Mouse (Mus musculus) limb, embryonic 10.5 days (tissue): ENCODE measurements at regions not wholly inside any gene's neighbourhood (a gene's known extent, or its start where the extent isn't known, plus 50 kb on each side); places are given as distances from the start of the nearest gene placed in this dataset.
"Not testable (repeated sequence)": the region's sequence is repeated elsewhere in the genome, so short reads cannot be mapped to it uniquely, and the experiment has no call there.

Experiments
- DNase-seq: peaks from one replicate; pipeline ENCODE4 v3.0.0-alpha.2; 2017; ENCODE audit warnings: low spot score
- H3K27ac ChIP-seq: fragments of 300-500 bp; sonication (generic); 2 replicates; pipeline ENCODE4 v1.5.1; 2016; ENCODE audit warnings: mild to moderate bottlenecking
- H3K27me3 ChIP-seq: fragments of 300-500 bp; sonication (generic); 2 replicates; pipeline ENCODE4 v1.6.1; 2016; ENCODE audit warnings: low read depth, mild to moderate bottlenecking; ENCODE audit not compliant: poor library complexity, severe bottlenecking
- H3K36me3 ChIP-seq: fragments of 300-500 bp; sonication (generic); 2 replicates; pipeline ENCODE4 v1.6.1; 2016; ENCODE audit warnings: mild to moderate bottlenecking, moderate library complexity
- H3K4me1 ChIP-seq: fragments of 300-500 bp; sonication (generic); 2 replicates; pipeline ENCODE4 v1.6.1; 2016
- H3K4me3 ChIP-seq: fragments of 300-500 bp; sonication (generic); 2 replicates; pipeline ENCODE4 v1.5.1; 2016; ENCODE audit warnings: mild to moderate bottlenecking, moderate library complexity
- H3K9me3 ChIP-seq: fragments of 300-500 bp; sonication (generic); replicated peaks from 2 replicates; pipeline ENCODE4 v1.6.1; 2016; ENCODE audit warnings: mild to moderate bottlenecking
- WGBS: fragments of 180-500 bp; shearing (Covaris S2); methylation state at CpG from one replicate; pipeline ENCODE4 v1.1.7; 2016; 5-methylcytosine and 5-hydroxymethylcytosine counted together

DNA sequence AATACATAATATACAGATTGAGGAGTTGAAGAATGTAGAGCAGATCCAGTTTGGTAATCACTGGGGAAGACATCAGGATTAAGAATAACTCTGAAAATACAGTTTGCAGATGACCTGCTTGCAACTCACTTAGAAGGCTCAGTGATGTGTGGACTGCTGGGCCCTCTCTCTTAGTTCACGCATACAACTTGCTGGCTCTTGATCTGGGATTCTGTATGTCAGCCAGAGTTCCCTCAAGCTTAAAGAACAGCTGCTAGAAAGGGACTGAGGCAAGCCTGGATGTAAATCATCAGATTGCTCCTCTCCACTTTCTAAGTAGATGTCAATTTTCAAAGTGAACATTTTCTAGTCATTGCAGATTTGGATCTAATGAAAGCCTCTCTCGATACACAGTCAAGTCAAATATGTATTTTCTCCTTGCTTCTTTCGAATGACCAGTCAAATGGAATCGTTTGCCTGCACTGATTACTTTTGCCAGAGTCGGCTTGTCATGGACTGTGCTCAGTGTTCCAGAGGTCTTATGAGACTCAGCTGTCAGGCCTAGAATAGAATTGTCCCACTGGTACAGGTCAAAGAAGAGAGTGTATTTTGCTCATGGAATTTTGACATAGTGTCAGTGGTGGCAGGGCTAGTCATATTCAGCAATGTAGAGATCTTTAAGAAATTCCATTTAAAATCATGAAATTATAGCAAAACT is 334.2 kb upstream of the Cwc22 start:
- Histone ChIP-seq H3K4me1 (peaks cover 14% of the 10 kb centered on the region), H3K27me3 (no peaks in the 10 kb centered on the region), H3K36me3 (no peaks in the 10 kb centered on the region), H3K9me3 (no peaks in the 10 kb centered on the region), H3K4me3 (no peak overlapping the region), H3K27ac (no peak overlapping the region)
- 90% methylated on average over 5 of the region's 5 CpGs for WGBS
- no peak for DNase-seq

DNA sequence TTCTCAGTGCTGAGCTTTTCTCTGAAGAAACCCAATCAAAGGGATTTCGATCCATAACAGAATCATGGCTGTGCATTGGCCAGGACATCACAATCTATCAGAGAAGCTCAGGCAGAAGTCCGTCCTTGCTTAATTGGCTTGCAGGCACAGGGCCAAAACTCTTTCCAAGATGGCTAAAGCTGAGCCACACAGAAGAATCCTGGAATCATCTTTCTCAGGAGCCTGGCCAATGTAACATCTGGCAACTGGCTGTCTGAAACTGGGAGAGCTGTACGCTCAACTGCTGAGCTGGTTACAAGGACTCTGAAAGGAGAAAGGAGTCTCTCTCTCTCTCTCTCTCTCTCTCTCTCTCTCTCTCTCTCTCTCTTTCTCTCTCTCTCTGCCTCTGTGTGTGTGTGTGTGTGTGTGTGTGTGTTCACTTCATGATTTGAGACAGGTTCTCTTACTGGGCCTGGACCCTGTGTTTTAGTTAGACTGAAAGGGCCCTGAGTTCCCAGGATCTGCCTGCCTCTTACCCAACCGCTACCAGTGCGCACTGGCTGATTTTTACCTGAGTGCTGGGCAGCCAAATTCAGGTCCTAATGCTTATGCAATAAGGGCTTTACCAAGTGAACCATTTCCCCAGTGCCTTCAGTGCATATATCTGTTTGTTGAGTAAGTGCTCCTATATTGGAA is 333.3 kb upstream of the Cwc22 start:
- Histone ChIP-seq H3K27me3 (no peaks in the 10 kb centered on the region), H3K27ac (no peak overlapping the region; the same call in 1 of the 2 replicates), H3K9me3 (no peaks in the 10 kb centered on the region), H3K36me3 (no peaks in the 10 kb centered on the region), H3K4me3 (no peak overlapping the region), H3K4me1 (peaks cover 6% of the 10 kb centered on the region)
- DNase-seq = no peak
- 84% methylated on average over 5 of the region's 5 CpGs for WGBS

DNA sequence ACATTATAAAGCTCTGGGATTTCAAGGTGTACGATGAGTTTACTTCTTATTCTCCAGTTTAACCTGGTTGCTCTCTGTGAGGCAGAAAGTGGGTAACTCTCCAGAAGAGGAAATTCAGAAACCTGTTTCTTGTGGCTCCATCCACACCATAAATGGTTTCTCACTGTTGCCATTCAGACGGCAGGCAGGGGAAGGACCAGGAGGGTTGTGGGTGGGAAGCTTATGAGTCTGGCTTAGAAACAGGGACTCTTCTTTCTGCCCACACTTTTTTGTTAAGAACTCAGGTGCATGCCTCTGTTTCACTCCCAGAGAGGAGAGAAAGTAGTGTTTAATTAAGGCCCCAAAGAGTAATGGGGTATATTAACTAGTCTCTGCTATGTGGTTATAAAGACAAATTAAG is 332.5 kb upstream of the Cwc22 start:
- H3K27me3 ChIP-seq = no peaks in the 10 kb centered on the region
- no peaks in the 10 kb centered on the region for H3K36me3 ChIP-seq
- 85% methylated on average over 2 of the region's 2 CpGs for WGBS
- no peak overlapping the region for H3K27ac ChIP-seq
- no peak overlapping the region for H3K4me3 ChIP-seq
- H3K4me1 ChIP-seq = peaks cover 4% of the 10 kb centered on the region; the same call in 1 of the 2 replicates
- DNase-seq = no peak
- no peaks in the 10 kb centered on the region for H3K9me3 ChIP-seq

DNA sequence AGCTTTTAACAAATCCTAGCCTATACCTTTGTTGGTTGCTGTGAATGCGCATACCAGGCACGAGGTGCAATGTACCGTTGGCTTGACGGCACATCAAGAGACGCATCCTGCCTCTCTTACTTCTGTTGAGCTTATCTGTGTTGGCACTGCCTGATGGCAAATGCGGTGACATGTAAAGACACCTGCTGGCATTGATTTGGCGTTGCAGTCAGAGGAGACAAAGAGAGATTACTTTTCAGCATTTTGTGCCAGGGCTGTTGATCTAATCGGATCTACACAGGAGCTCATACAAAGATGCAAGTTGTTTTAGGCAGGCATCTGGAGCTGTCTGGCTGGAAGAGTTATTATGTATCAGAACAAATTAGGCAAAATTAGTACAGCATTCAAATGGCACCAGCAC is 331.5 kb upstream of the Cwc22 start:
- Histone ChIP-seq H3K27ac (no peak overlapping the region), H3K27me3 (no peaks in the 10 kb centered on the region), H3K9me3 (no peaks in the 10 kb centered on the region), H3K4me3 (no peak overlapping the region), H3K36me3 (no peaks in the 10 kb centered on the region), H3K4me1 (peaks cover 4% of the 10 kb centered on the region; the same call in 1 of the 2 replicates)
- WGBS = 88% methylated on average over 8 of the region's 8 CpGs
- DNase-seq = no peak

DNA sequence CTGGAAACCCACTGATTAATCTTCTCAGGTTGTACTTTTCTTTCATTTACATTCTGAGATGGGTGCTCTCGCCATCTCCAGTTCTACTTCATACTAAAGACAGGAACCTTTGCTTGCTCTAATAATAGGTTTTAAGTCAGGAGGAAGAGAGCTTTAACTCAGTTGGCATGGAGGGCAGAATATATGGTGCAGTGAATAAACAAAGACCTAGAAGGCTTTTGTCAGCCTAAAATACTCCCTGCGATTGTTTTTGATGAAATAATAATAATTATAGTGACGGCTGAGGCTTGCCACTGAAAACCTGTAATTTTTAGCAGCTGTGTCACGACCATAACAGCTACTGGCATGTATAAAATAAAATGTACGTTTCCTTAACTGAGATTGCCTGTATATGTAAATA is 327.9 kb upstream of the Cwc22 start:
- H3K4me1 ChIP-seq = peaks cover 4% of the 10 kb centered on the region; the same call in 1 of the 2 replicates
- no peak overlapping the region for H3K27ac ChIP-seq
- H3K36me3 ChIP-seq = no peaks in the 10 kb centered on the region
- 87% methylated on average over 5 of the region's 5 CpGs for WGBS
- DNase-seq = no peak
- H3K4me3 ChIP-seq = no peak overlapping the region
- H3K9me3 ChIP-seq = no peaks in the 10 kb centered on the region
- no peaks in the 10 kb centered on the region for H3K27me3 ChIP-seq

DNA sequence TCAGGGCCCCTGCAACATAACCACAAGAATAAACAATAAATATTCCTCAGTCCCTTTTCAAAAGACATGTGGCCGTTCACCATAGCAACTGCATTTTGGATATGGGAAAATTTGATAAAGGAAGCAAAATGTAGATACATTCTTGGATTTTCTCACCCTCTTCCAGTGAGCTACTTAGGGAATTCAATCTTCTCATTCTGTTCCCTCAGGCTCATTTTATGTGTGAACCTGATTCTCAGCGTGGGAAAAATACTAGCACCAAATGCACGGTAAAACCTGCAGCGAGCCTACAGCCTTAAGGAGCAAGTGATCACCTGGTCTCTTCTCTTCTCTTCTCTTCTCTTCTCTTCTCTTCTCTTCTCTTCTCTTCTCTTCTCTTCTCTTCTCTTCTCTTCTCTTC is 322.5 kb upstream of the Cwc22 start:
- no peak for DNase-seq
- Histone ChIP-seq H3K27ac (no peak overlapping the region), H3K27me3 (no peaks in the 10 kb centered on the region), H3K4me1 (no peaks in the 10 kb centered on the region), H3K9me3 (no peaks in the 10 kb centered on the region), H3K4me3 (no peak overlapping the region), H3K36me3 (no peaks in the 10 kb centered on the region)
- WGBS = 92% methylated on average over 4 of the region's 4 CpGs

DNA sequence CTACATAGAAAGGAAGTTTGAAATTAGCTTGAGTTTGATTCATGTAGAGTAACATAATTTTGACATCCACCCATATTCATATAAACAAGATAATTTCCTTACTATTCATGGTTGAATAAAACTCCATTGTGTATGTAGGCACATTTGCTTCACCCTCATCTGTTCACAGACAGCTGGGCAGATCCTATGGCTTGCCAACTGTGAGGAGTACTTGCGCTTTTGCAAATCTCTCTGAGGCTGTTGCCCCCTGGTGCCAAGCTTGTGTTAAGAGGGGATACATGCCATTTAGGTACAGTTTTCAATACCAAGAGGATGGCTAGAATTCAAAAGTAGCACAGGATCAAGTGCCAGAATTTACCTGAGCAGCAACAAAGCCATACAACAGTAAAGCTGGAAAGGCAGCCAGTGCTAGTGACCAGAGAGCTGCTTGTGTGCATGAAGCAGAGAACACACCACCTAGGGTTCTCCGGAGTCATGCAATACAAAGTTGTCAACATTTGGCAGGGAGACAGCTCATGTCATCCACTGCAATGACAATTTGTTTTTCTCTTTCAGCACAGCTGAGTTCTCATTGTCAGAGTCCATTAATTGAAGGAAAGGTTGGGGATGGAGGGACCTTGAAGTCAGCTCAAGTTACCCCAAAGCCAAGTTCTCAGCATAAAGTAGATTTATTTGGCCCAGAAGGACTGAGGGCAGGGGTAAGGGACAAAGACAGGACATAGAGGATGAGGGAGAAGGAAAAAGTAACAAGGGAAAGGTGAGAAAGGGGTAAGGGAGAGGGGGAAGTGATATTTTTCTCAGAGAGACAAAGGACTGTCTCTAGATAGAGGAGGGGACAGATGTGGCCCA is 321.6 kb upstream of the Cwc22 start:
- no peaks in the 10 kb centered on the region for H3K4me1 ChIP-seq

DNA sequence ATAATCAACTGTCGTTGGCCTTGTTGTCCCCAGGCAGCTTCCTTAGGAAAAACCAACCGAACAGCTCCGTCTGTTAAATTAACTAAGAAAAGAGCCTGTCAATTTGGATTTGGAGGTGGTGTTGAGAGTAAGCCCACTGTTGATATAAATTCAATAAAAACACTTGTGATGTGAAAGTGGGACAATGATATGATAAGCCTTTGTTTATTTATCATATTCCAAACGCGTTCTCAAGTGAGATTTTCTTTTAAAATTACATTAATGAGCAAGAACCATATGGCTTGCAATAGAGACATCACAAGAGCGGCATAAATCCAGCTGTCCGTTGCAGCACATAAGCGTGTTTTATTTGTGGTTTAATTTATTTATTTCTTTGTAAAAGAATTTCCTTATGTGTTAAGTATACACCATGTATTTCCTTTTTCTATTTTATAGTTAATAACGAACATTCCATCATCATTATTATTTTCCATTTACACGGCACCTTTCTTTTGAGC is 307.5 kb upstream of the Cwc22 start:
- no peaks in the 10 kb centered on the region for H3K4me1 ChIP-seq
- WGBS = 85% methylated on average over 10 of the region's 10 CpGs
- no peaks in the 10 kb centered on the region for H3K9me3 ChIP-seq
- H3K27ac ChIP-seq = no peak overlapping the region
- no peak overlapping the region for H3K4me3 ChIP-seq
- no peak for DNase-seq
- no peaks in the 10 kb centered on the region for H3K36me3 ChIP-seq
- no peaks in the 10 kb centered on the region for H3K27me3 ChIP-seq

More for the DNA sequence above, 321.6 kb upstream of the Cwc22 start:
- H3K27me3 ChIP-seq = no peaks in the 10 kb centered on the region
- no peak overlapping the region for H3K4me3 ChIP-seq
- WGBS = 94% methylated on average over 2 of the region's 2 CpGs
- no peak for DNase-seq
- no peaks in the 10 kb centered on the region for H3K9me3 ChIP-seq
- H3K27ac ChIP-seq = no peak overlapping the region
- no peaks in the 10 kb centered on the region for H3K36me3 ChIP-seq

DNA sequence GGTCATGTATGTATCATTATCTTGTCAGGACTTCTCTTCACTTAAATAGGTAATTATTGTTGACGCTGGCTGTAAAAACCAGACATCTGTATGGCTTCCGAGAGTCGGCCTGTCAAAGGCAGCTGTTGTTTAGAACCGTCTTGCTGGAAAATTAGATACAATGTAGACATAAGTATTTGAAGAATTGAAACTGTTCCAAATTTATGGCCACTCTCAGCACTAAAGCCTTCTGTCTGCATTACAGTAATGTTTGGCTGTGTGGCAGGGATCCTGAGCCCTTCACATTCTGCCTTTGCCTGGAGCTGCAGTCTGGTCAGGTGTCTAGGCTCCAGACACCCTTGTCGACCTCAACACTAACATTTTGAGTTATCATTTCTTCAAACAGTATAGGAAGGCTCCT is 300.2 kb upstream of the Cwc22 start:
- Histone ChIP-seq H3K27me3 (no peaks in the 10 kb centered on the region), H3K36me3 (no peaks in the 10 kb centered on the region), H3K4me1 (no peaks in the 10 kb centered on the region), H3K4me3 (no peak overlapping the region), H3K9me3 (no peaks in the 10 kb centered on the region), H3K27ac (no peak overlapping the region)
- 77% methylated on average over 5 of the region's 5 CpGs for WGBS
- DNase-seq = no peak

DNA sequence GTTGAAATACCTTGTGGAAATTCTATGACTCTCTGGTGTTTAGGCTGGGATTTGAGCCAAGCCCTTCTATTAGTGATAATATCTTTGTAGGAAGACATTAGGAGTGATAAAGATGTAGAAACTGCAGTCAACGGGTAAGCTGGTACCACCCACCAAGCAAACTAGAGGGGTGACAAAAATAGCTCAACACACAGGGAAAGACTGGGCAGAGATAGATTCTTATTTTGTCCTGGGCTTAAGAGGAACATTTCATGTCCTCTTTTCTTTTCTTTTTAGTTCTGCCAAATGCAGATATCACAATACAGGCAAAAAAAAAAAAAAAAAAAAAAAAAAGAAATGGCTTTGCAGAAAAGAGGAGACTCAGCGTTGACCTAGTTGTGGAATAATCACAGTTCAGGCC is 294.1 kb upstream of the Cwc22 start:
- no peak for DNase-seq
- 76% methylated on average over 2 of the region's 2 CpGs for WGBS
- Histone ChIP-seq H3K9me3 (no peaks in the 10 kb centered on the region), H3K27me3 (no peaks in the 10 kb centered on the region), H3K4me1 (no peaks in the 10 kb centered on the region), H3K36me3 (no peaks in the 10 kb centered on the region), H3K4me3 (no peak overlapping the region), H3K27ac (no peak overlapping the region)

DNA sequence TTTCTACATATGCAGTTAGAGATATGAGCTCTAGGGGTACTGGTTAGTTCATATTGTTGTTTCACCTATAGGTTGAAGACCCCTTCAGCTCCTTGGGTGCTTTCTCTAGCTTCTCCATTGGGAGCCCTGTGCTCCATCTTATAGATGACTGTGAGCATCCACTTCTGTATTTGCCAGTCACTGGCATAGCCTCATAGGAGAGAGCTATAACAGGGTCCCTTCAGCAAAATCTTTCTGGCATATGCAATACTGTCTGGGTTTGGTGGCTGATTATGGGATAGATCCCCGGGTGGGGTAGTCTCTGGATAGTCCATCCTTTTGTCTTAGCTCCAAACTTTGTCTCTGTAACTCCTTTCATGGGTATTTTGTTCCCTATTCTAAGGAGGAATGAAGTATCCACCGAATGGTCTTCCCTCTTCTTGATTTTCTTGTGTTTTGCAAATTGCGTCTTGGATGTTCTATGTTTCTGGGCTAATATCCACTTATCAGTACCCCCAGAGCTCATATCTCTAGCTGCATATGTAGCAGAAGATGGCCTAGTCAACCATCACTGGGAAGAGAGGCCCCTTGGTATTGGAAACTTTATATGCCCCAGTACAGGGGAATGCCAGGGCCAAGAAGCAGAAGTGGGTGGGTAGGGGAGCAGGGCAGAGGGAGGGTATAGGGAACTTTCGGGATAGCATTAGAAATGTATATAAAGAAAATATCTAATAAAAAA is 279.4 kb upstream of the Cwc22 start:
- H3K27me3 ChIP-seq, H3K4me3 ChIP-seq, H3K36me3 ChIP-seq, DNase-seq, H3K4me1 ChIP-seq, H3K9me3 ChIP-seq, H3K27ac ChIP-seq: not testable (repeated sequence)
- WGBS = 91% methylated on average over 4 of the region's 4 CpGs

DNA sequence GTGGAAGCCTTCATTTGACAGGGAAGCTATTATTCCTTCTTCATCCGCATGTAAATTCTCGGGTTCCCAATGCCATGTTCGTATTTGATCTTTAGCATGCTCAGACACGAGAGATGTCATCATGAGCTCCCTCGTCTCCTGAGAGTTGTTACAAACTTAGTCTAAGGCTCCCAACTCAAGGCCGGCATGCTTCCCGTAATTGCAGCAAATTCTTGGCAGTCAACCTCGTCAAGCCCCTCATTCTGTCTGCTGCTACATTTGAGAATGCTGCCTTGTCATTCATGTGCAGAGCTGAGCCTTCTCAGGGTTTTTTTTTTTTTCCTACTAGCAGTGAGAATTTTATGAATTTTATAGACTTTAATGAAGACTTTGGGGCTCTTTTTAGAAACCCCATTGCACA is 268.3 kb upstream of the Cwc22 start:
- 74% methylated on average over 8 of the region's 8 CpGs for WGBS

More for the DNA sequence above, 268.3 kb upstream of the Cwc22 start:
- Histone ChIP-seq H3K36me3 (no peaks in the 10 kb centered on the region), H3K4me1 (no peaks in the 10 kb centered on the region), H3K9me3 (no peaks in the 10 kb centered on the region), H3K27me3 (no peaks in the 10 kb centered on the region), H3K4me3 (no peak overlapping the region), H3K27ac (no peak overlapping the region)
- no peak for DNase-seq
